Mouse (Mus musculus) ES-E14 (cell line): ENCODE measurements at regions not wholly inside any gene's neighbourhood (a gene's known extent, or its start where the extent isn't known, plus 50 kb on each side); places are given as distances from the start of the nearest gene placed in this dataset.

Experiments
- CHD2 ChIP-seq: IDR thresholded peaks from 2 replicates; pipeline ENCODE4 v1.6.1; 2014; ENCODE audit warnings: mild to moderate bottlenecking, low read depth, low read length, inconsistent platforms
- MAFK ChIP-seq: IDR thresholded peaks from 2 replicates; pipeline ENCODE4 v1.6.1; 2014; ENCODE audit warnings: mild to moderate bottlenecking, low read depth, low read length, inconsistent platforms; ENCODE audit not compliant: insufficient read depth
- ZNF384 ChIP-seq: IDR thresholded peaks from 2 replicates; pipeline ENCODE4 v1.6.1; 2012; ENCODE audit warnings: low read depth, low read length, inconsistent platforms

DNA sequence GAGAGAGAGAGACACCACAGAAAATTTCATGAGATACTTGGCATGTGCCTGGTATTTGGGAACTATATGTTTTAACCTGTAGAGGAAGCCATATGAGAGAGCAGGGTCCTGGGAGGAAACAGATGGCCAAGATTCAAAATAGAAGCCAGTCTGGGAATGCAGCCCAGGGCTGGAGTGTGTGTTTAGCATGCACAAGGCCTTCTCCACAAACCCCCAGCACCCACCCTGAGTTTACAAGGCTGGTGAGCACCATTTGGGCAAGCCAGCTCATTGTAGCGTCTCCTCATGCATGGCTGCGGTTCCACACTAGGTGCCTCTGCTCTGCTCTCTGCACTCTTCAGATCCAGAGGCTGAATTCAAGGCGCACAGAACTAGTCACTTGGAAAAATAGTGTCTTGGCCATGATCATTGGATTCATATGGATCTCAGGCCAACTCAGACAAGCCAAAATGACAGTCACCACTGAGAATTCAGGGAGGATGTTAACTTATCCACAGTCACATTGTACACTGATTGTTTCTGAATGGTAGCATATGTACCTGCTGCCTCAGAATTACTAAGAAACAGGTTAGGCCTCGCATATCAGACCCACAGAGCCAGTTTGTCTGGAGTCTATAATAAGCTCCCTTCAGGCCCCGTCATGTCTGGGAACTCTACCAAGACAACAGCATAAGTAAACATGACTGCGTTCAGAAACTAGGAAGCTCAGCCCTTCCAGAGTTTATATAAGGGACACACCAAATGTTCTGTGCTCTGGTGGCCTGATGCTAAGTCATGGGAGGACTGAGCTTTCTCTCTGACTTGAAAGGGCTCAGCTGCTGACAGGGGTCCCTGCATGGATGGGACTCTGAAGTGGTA, 63.5 kb upstream of the Sorl1 start:
- TF ChIP-seq ZNF384, result no peak
- TF ChIP-seq CHD2, result no peak
- no peak for TF ChIP-seq MAFK
